Mouse (Mus musculus): ENCODE measurements around the gene Syde2. TPM values are rescaled to one million over a fixed set of nuclear protein-coding genes. Genes with fewer than 3 reads are reported as not detected.

The Syde2 gene
- polyA plus RNA-seq, 1 experiment: 23.0 TPM

GRCm38 (mm10) chr3:146029234-146029633, 41.6 kb downstream of the Syde2 start:
- 0 out of 2 replicates have a peak, but pooled peaks cover 6% of the 10 kb centered on the region for H3K9me3 ChIP-seq (replicated peaks; ENCODE audit: control insufficient read depth, insufficient read depth, low read length, poor library complexity, severe bottlenecking)
- H3K27me3 ChIP-seq (ENCODE audit: control insufficient read depth, insufficient read depth, low read length, poor library complexity, severe bottlenecking): no peaks in the 10 kb centered on the region
- H3K36me3 ChIP-seq (ENCODE audit: control insufficient read depth, insufficient read depth, low read length, poor library complexity, severe bottlenecking): no peaks in the 10 kb centered on the region
- peaks cover 5% of the 10 kb centered on the region for H3K4me1 ChIP-seq (ENCODE audit: control insufficient read depth, insufficient read depth, low read length)
- no peak overlapping the region for H3K4me3 ChIP-seq (ENCODE audit: low read depth, low read length)
- no peak overlapping the region for H3K9ac ChIP-seq (ENCODE audit: low read depth, poor library complexity, severe bottlenecking)
- no peak overlapping the region for H3K27ac ChIP-seq (ENCODE audit: insufficient read depth, low read length)
- TF ChIP-seq CTCF (IDR thresholded peaks at IDR 0.05; ENCODE audit: low read depth, low read length) (no peak), POLR2A (IDR thresholded peaks at IDR 0.05; ENCODE audit: insufficient read depth, low read length) (no peak), EP300 (IDR thresholded peaks at IDR 0.05; ENCODE audit: insufficient read depth, low read depth, low read length) (no peak)

DNA sequence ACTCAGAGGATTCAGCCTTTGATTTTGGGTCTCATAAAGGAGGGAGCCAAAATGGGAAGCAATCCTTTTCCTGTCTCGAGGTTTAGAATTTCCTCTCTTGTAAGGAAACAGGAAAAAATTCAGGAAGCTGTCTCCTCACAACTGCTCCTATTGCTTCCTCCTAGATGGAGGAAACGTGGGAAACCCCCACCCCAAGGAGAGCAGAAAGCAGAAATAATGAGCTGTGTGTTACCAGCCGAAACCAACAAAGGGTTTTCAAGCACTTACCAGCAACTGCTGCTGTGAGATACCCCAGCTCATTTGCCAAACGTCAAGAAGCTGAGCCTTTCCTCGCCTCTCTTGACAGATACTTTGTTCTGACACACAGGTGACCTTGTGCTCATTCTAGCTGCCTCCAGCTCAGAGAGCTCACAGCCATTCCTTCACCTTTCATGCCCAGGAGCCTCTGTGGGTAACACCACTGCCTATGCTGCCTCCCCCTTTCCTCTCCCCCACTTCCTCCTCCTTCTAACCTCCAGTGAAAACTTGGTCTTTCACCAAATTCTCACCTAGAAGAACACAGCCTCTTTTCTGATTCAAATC, 42.7 kb downstream of the Syde2 start:
- Histone ChIP-seq H3K27ac (ENCODE audit: insufficient read depth, low read length) (no peak overlapping the region), H3K9me3 (replicated peaks; ENCODE audit: control insufficient read depth, insufficient read depth, low read length, poor library complexity, severe bottlenecking) (0 out of 2 replicates have a peak, but pooled peaks cover 1% of the 10 kb centered on the region), H3K4me3 (ENCODE audit: low read depth, low read length) (no peak overlapping the region)

DNA sequence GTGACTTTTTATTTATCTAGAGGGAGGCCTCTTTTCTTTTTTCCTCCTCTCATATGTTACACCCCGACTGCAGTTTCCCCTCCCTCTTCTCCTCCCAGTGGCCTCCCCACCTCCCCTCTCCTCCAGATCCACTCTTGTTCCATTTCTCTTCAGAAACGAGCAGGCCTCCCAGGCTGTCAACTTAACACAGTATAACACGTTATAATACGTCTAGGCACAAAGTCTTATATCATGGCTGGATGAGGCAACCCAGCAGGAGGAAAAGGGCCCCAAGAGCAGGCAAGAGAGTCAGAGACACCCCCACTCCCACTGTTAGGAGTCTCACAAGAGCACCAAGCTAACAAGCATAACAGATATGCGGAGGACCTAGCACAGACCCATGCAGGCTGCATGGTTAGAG, 45.3 kb downstream of the Syde2 start:
- no peak overlapping the region for H3K9ac ChIP-seq (ENCODE audit: low read depth, poor library complexity, severe bottlenecking)
- H3K27ac ChIP-seq (ENCODE audit: insufficient read depth, low read length): no peak overlapping the region
- TF ChIP-seq EP300 (IDR thresholded peaks at IDR 0.05; ENCODE audit: insufficient read depth, low read depth, low read length) (no peak), POLR2A (IDR thresholded peaks at IDR 0.05; ENCODE audit: insufficient read depth, low read length) (no peak), CTCF (IDR thresholded peaks at IDR 0.05; ENCODE audit: low read depth, low read length) (no peak)
- H3K4me1 ChIP-seq (ENCODE audit: control insufficient read depth, insufficient read depth, low read length): no peaks in the 10 kb centered on the region
- no peaks in the 10 kb centered on the region for H3K9me3 ChIP-seq (replicated peaks; ENCODE audit: control insufficient read depth, insufficient read depth, low read length, poor library complexity, severe bottlenecking)
- no peaks in the 10 kb centered on the region for H3K36me3 ChIP-seq (ENCODE audit: control insufficient read depth, insufficient read depth, low read length, poor library complexity, severe bottlenecking)
- no peak overlapping the region for H3K4me3 ChIP-seq (ENCODE audit: low read depth, low read length)
- no peaks in the 10 kb centered on the region for H3K27me3 ChIP-seq (ENCODE audit: control insufficient read depth, insufficient read depth, low read length, poor library complexity, severe bottlenecking)

More for the DNA sequence above, 42.7 kb downstream of the Syde2 start:
- Histone ChIP-seq H3K36me3 (ENCODE audit: control insufficient read depth, insufficient read depth, low read length, poor library complexity, severe bottlenecking) (no peaks in the 10 kb centered on the region), H3K9ac (ENCODE audit: low read depth, poor library complexity, severe bottlenecking) (no peak overlapping the region), H3K27me3 (ENCODE audit: control insufficient read depth, insufficient read depth, low read length, poor library complexity, severe bottlenecking) (no peaks in the 10 kb centered on the region), H3K4me1 (ENCODE audit: control insufficient read depth, insufficient read depth, low read length) (peaks cover 5% of the 10 kb centered on the region)
- no peak for TF ChIP-seq CTCF (IDR thresholded peaks at IDR 0.05; ENCODE audit: low read depth, low read length)
- TF ChIP-seq EP300 (IDR thresholded peaks at IDR 0.05; ENCODE audit: insufficient read depth, low read depth, low read length): no peak
- TF ChIP-seq POLR2A (IDR thresholded peaks at IDR 0.05; ENCODE audit: insufficient read depth, low read length): no peak

GRCm38 (mm10) chr3:146037906-146038305, 50.2 kb downstream of the Syde2 start:
- H3K27ac ChIP-seq (ENCODE audit: insufficient read depth, low read length): no peak overlapping the region
- no peaks in the 10 kb centered on the region for H3K27me3 ChIP-seq (ENCODE audit: control insufficient read depth, insufficient read depth, low read length, poor library complexity, severe bottlenecking)
- H3K4me1 ChIP-seq (ENCODE audit: control insufficient read depth, insufficient read depth, low read length): no peaks in the 10 kb centered on the region
- H3K4me3 ChIP-seq (ENCODE audit: low read depth, low read length): no peak overlapping the region
- H3K9me3 ChIP-seq (replicated peaks; ENCODE audit: control insufficient read depth, insufficient read depth, low read length, poor library complexity, severe bottlenecking): peaks cover 6% of the 10 kb centered on the region; the same call in 1 of the 2 replicates
- no peak overlapping the region for H3K9ac ChIP-seq (ENCODE audit: low read depth, poor library complexity, severe bottlenecking)
- H3K36me3 ChIP-seq (ENCODE audit: control insufficient read depth, insufficient read depth, low read length, poor library complexity, severe bottlenecking): no peaks in the 10 kb centered on the region
- no peak for TF ChIP-seq EP300 (IDR thresholded peaks at IDR 0.05; ENCODE audit: insufficient read depth, low read depth, low read length)

GRCm38 (mm10) chr3:146039132-146039903, 51.6 kb downstream of the Syde2 start:
- Histone ChIP-seq H3K27ac (ENCODE audit: insufficient read depth, low read length) (no peak overlapping the region), H3K9me3 (replicated peaks; ENCODE audit: control insufficient read depth, insufficient read depth, low read length, poor library complexity, severe bottlenecking) (peaks cover 6% of the 10 kb centered on the region; the same call in 1 of the 2 replicates), H3K9ac (ENCODE audit: low read depth, poor library complexity, severe bottlenecking) (no peak overlapping the region), H3K36me3 (ENCODE audit: control insufficient read depth, insufficient read depth, low read length, poor library complexity, severe bottlenecking) (no peaks in the 10 kb centered on the region), H3K27me3 (ENCODE audit: control insufficient read depth, insufficient read depth, low read length, poor library complexity, severe bottlenecking) (no peaks in the 10 kb centered on the region), H3K4me3 (ENCODE audit: low read depth, low read length) (no peak overlapping the region), H3K4me1 (ENCODE audit: control insufficient read depth, insufficient read depth, low read length) (no peaks in the 10 kb centered on the region)
- no peak for TF ChIP-seq CTCF (IDR thresholded peaks at IDR 0.05; ENCODE audit: low read depth, low read length)
- TF ChIP-seq POLR2A (IDR thresholded peaks at IDR 0.05; ENCODE audit: insufficient read depth, low read length): no peak
- no peak for TF ChIP-seq EP300 (IDR thresholded peaks at IDR 0.05; ENCODE audit: insufficient read depth, low read depth, low read length)

DNA sequence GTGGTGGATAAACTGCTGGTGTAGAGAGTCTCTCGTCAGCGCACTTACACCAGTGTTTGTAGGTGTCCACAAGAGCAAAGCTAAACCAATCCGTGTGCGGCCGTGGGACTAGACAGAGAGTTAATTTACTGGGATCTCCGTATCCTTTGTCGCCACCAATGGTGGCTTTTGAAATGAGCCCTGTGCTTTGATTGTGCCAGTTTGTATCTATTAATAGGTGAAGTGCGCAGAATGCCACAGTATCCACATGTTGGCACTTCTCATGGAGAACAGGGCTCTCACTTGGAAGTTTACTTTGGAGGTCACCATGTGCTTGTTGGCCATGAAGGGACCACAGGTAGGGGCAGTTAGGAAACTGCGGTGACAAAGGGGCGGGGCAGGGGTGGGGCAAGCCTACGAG, 53.7 kb downstream of the Syde2 start:
- Histone ChIP-seq H3K36me3 (ENCODE audit: control insufficient read depth, insufficient read depth, low read length, poor library complexity, severe bottlenecking) (no peaks in the 10 kb centered on the region), H3K4me1 (ENCODE audit: control insufficient read depth, insufficient read depth, low read length) (no peaks in the 10 kb centered on the region), H3K9ac (ENCODE audit: low read depth, poor library complexity, severe bottlenecking) (no peak overlapping the region), H3K9me3 (replicated peaks; ENCODE audit: control insufficient read depth, insufficient read depth, low read length, poor library complexity, severe bottlenecking) (peaks cover 6% of the 10 kb centered on the region; the same call in 1 of the 2 replicates), H3K4me3 (ENCODE audit: low read depth, low read length) (no peak overlapping the region), H3K27ac (ENCODE audit: insufficient read depth, low read length) (no peak overlapping the region), H3K27me3 (ENCODE audit: control insufficient read depth, insufficient read depth, low read length, poor library complexity, severe bottlenecking) (no peaks in the 10 kb centered on the region)
- no peak for TF ChIP-seq CTCF (IDR thresholded peaks at IDR 0.05; ENCODE audit: low read depth, low read length)
- no peak for TF ChIP-seq EP300 (IDR thresholded peaks at IDR 0.05; ENCODE audit: insufficient read depth, low read depth, low read length)
- no peak for TF ChIP-seq POLR2A (IDR thresholded peaks at IDR 0.05; ENCODE audit: insufficient read depth, low read length)

Data from ES-Bruce4 (cell line).